Mouse (Mus musculus) CD4-positive helper T cell, adult 2 months (primary cell): ENCODE measurements around the gene Ofcc1.

Experiments
- DNase-seq: peaks from one replicate; pipeline ENCODE4 v3.0.0-alpha.2; 2012; ENCODE audit warnings: low read depth, missing footprints, low spot score

The Ofcc1 gene

GRCm38 (mm10) chr13:40000236-40000635 lies 361.0 kb downstream of the Ofcc1 start:
- no peak for DNase-seq

- DNase-seq: no peak
Observed at GRCm38 (mm10) chr13:39997901-39998300, 363.3 kb downstream of the Ofcc1 start.

DNA sequence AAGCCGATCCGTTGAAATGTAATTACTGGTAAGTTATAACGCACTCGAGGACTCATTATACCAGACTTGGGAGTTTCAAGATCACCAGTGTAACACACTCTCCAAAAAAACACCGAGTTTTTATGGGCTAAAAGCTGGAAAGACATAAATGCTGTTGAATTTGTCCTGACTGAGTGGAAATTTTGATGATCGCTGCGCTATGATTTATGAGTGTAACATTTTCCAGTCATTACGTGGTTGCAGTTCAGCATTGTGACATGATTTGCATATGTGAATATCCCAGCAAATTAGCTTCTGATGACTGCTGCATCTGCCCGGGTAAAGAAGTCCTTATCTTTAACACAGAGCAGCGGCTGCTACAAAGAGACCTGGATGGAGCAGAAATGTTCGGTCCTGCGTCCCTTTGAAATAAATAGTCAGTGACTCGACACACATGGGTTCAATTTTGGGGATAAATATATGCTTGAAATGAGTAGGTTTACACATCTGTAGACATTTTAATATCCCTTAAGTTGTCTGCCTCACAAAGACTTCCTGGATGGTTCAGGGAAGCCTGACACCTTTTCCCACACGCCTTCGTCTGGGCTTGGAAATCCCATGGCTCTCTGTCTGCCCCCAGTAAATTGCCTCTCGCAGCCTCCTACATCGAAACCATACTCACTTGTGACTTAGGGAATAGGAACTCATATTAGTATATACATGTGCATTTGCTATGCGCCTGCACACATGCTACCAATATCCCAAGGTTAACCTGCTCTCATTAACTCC lies 381.8 kb downstream of the Ofcc1 start:
- no peak for DNase-seq

GRCm38 (mm10) chr13:39968349-39969016 lies 392.8 kb downstream of the Ofcc1 start:
- DNase-seq: no peak

GRCm38 (mm10) chr13:39957226-39957625 lies 404.0 kb downstream of the Ofcc1 start:
- DNase-seq: no peak

- no peak for DNase-seq
Observed at GRCm38 (mm10) chr13:39956017-39956416, 405.2 kb downstream of the Ofcc1 start.
